Mouse (Mus musculus) adrenal gland, adult 2 months (tissue): ENCODE results near the gene Sox6. TPM values are rescaled to one million over a fixed set of nuclear protein-coding genes. Genes with fewer than 3 reads are reported as not detected.
A peak's percentile ranks its signal among the peaks of the same experiment; 100 is the strongest.

Source experiments
- DNase-seq: peaks from one replicate; pipeline ENCODE4 v3.0.0; 2021
- polyA plus RNA-seq: library from polyadenylated mRNA; depleted of rRNA; stranded (reverse); fragments of >200 nt; gene quantifications from 2 replicates; pipeline ENCODE4 v1.2.3, GENCODE M21; 2012
- total RNA-seq, 2 experiments: library from RNA; stranded (reverse); gene quantifications; 2 replicates each; pipeline ENCODE4 v1.2.3; 2021

Gene Sox6
- total and polyA plus RNA-seq, 3 experiments = 3.7 to 22.7 (median 22.1) TPM

GRCm38 (mm10) chr7:115830366-115830765 lies 208.2 kb downstream of the Sox6 start:
- no peak for DNase-seq

- DNase-seq = no peak
Measured at GRCm38 (mm10) chr7:115829756-115830155, 208.8 kb downstream of the Sox6 start.

DNA sequence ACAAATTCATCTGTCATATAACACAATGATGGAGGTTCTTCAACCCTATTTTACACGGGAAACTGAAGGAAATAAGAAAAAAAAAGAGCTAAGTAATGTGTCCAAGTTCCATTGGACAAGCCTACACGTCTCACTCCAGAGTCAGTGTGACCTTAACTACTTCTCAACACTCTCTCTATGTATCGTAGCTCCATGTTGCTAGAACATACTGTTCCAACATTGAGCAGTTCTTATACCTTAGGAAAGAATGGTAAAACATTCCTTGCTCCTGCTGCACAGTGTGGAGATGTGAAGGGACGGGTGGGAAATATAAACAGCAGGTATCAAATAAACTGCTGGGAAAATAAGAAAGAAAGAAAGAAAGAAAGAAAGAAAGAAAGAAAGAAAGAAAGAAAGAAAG lies 209.3 kb downstream of the Sox6 start:
- no peak for DNase-seq

DNA sequence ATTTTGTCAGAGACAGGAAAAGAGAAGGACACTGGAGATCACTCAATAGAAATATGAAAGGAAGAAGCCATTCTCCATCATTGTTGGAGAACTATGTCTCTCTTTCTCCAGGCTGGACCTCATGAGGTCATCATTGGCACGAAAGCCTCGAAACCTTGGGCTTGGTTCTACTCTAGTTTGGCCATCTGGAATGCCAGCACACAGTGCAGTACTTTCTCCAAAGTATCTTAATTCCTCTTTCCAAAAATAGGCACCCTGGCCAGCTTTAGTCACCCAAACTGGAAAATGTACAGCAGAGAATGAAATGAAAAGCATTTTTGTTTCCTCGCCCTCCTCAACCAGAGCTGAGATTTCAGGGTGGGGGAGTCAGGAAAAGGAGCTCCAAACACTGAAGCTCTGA lies 213.3 kb downstream of the Sox6 start:
- peak; percentile 6 for DNase-seq

DNA sequence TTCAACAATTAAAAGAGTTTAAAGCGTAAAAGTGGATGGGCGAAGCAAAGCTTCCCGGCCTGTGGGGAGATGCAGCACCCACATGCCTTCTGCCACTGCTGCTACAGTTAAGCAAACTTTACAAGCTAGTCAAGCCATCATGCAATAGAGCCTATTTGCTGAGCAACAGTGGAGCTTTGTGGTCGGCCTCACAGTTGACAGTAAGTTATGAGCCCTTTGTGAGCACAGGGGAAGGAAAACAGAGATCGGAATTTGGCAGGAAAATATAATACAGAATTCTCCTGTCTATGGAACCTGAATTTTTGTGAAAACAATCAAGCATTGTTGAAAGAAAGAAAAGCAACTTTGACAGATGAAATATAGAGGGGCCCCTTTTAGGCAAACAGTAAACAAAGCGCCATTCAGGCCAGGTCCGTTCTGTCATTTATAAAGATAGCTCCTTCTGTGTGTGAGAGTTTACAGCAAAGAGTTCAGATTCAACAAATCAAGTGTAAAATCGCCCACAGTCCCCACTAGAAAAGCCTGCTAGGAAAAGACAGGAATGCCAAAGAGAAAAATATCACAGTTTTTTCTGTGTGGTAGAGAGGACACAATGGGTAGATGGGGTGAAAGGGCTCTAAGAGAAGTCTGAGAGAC lies 213.9 kb downstream of the Sox6 start:
- no peak for DNase-seq

DNA sequence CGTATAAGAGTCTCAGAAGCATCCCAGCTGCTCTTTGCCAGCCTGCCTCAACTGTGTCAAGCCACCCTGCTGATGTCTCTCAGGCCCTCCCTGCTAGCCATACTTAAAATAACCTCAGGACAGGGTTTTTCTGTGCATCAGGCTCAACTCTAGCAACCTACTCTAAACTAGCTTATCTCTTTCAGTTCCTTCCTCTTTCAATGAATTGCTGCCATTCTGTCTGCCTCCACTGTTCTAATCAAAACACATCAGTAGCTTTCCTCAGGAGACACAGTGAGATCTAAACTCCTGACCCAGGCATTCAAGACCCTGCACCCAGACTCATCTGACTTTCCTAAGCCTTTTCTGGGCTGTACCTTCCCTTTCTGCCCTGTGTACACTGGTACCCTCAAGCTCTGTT lies 219.5 kb downstream of the Sox6 start:
- DNase-seq = no peak

DNA sequence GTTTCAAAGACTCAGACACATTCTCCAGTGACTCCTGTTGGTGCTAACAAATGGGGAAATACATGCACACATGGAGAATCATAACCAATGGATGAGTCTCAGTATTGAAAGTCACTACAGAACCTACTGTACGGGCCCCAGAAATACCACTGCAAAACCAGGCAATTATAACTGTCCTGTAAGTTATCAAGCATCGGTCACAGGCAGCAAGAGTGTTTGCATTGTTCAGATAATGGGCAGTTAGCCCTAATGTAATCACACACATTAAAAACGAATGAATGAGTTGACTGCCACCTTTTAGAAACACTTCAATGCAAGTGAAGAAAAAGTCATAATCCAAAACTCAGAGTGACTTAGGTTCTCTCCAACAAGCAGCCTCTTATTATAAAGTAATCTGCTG lies 235.3 kb downstream of the Sox6 start:
- DNase-seq = no peak

DNA sequence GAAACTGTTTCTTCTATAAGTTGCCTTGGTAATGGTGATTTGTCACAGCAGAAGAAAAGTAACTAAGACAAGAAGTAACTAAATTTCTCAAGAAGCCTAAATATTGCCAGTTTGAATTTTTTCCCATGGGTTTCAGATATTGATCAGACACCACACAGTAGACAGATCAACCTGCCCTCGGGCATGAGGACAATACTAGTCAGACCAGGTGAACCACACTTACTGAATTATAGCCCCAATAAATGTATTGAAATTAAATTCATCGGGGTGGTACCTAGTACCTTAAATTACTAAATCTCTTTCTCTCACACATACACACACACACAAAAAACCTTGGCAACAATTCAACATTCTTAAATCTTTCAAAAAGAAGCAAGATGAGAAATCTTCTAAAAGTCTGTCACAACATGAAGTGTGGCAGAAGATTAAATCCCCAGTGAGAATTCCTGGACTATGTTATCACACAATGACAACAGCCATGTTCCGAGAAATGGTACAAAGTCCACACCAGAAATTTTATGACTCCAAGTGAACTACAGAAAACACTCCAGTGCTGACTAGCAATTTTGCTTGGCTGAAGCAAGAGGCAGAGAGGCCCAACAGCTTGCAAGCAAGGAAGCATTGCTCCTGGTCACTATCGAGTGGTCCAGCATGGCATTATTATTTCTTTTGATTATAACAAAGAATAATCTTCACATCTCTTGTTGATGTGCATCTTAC lies 244.3 kb downstream of the Sox6 start:
- no peak for DNase-seq

GRCm38 (mm10) chr7:115792841-115793240 lies 245.8 kb downstream of the Sox6 start:
- DNase-seq = no peak

DNA sequence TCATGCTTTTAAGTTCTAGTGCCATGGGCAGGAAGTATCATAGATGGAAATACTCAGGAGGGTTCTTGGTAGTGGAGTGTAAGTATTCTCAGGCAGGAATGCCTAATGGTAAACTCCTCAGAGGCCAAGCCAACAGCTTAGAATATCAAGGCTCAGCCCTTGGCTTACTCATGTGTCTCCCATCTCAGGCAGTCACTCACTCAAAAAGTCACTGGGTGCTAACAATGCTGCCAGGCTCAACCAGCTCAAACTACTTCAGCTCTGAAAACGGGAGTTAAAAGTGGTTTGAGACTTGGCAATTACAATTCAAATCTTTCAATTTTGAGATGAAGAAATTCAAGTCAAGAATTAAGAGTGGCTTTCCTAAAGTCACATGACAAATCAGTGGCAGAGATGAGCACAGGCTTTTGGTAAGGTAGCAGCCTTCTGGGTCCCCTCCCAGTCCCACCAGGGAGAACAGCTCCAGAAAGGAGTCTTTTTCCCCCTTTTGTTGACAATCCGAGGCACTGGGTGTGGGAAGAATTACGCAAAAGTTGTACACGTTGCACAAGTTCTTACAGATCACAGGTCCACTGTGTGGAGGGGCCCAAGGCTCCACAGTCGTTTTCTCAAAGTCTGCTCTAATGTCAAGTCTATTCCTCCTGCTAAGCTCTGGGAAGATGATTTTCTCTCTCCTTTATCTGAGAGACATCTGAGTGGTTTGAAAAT lies 249.3 kb downstream of the Sox6 start:
- peak; percentile 5 for DNase-seq

DNA sequence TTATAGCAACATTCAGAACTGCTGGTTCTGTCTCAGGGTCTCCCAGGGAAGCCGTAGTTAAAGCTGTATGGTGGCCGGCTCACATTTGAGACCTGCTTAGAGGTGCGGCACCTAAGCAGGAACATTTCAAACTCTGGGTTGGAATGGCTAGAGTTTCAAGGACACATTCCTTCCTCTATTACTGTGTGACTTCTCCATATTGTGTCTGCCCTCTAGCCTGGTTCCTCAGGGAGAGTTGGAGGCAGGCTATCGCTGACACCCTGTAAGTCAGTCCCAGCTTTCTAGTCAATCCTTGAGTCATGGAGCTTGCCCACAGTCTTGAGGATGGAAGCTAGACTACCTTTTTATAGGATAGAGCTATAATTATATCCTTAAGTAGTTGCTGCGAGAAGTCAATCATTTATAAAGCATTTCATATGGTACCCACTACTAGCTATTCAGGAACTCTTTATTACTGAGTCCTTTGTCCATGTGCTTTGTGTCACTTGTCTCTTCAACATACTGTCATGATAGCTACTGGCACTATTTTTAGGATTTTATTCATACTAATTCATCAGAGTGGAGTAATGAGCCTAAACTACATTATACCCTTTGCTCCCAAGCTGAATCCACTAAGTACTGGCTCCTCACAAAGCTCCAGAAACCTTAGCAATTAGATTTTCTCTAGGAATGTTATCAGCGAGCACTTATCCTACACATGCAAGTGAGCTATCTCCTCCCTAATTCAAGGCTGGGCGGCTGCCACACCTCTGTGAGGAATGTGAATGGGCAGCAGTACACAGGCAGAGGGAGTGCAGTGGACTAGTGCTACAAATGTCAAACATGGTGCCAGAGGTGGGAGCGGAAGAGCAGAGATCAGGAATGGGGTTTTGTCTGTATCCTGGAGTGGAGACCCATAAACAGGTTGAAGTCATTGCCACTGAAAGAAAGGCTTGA lies 254.3 kb downstream of the Sox6 start:
- no peak for DNase-seq

DNA sequence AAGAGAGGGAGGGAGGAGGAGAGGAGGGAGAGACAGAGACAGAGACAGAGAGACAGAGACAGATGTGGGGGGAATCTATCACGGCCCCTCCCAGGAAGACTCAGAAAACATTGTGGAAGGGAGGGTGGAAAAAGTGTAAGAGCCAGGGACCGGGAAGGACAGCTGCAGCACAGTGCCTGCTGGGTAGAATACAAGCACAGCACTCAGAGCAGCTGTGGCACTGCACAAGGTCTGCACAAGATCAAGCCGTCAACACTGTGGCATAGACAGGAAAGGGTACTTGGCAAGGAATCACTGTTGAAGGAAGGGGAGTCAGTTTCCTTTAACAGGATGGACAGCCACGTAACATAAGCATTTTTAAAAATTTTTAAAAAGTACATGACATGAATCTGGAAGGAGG lies 258.4 kb downstream of the Sox6 start:
- DNase-seq = no peak

DNA sequence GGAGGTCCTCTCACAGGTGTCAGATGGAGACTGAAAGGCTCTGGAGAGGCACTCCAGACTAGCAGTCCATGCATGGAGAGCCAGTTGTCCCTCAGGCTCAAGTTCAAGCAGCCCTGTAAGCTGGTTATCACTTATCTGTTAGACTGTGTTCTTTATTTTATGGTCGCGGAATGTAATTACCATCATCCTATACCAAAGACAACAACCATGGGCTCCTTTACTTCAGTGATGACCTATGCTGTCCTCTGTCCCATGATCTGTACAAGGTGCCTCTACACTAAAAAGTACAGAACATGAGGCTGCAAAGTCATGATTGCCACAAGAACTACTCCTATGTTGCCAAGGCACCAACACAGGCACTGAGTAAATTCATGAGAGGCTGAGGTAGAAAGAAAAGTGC lies 259.1 kb downstream of the Sox6 start:
- DNase-seq = no peak

- DNase-seq = no peak
Measured at GRCm38 (mm10) chr7:115776736-115777135, 261.9 kb downstream of the Sox6 start.

- DNase-seq = no peak
Measured at GRCm38 (mm10) chr7:115776324-115776723, 262.3 kb downstream of the Sox6 start.

DNA sequence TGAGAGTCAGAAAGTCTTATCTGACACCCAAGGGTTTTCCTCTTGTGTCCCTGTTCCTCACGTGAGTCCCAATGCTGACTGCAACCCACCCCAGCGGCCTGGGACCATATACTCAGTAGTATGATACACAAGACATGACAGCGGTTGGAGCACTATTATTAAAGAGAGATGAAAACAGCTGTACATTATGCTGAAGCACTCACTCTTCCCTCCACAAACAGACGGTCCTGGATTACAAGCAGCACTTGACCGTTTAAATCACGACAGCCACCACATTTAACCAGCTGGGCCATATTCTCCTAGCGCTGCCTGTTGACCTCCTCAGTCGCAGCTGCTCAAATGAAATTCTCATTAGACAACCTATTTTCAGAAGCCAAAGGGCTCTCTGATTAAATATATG lies 272.3 kb downstream of the Sox6 start:
- no peak for DNase-seq

DNA sequence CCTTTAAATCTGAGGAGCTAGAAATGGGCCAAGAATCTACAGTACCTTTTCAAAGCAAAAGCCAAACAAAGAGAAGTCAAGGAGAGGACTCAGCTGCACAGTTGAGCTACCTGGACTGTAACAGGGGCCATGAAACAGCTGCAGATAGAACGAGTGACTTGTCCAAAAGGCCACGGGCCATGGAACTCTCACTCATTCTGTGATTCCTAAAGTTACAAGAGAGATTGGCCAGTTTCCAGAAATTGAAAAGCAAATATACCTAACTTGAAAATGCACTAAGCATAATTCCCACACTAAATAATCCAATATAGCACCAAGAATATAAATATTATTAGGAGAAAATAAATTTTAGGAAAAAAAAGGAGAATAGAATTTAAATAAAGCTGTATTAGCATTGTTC lies 274.7 kb downstream of the Sox6 start:
- no peak for DNase-seq

- DNase-seq = peak; percentile 63
Measured at GRCm38 (mm10) chr7:115758172-115758571, 280.4 kb downstream of the Sox6 start.

DNA sequence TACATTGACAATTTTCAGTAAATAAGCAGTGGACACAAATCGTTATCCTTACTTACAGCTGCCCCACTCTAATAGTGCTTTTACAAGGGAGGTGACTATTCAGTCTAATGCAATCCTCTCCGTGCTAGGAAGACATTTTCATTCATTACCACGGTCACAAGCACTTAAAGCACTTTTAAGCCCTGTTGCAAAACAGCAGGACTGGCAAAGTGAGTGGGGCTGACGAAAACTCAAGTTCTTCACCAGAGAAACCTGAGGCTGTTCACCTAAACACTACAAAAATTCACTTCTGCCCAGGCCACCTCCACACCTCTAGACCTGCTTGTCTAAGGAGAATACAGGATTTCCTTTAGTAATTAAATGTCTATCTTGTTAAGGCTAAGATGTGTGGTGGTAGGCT lies 283.3 kb downstream of the Sox6 start:
- no peak for DNase-seq

GRCm38 (mm10) chr7:115754216-115754615 lies 284.4 kb downstream of the Sox6 start:
- no peak for DNase-seq

DNA sequence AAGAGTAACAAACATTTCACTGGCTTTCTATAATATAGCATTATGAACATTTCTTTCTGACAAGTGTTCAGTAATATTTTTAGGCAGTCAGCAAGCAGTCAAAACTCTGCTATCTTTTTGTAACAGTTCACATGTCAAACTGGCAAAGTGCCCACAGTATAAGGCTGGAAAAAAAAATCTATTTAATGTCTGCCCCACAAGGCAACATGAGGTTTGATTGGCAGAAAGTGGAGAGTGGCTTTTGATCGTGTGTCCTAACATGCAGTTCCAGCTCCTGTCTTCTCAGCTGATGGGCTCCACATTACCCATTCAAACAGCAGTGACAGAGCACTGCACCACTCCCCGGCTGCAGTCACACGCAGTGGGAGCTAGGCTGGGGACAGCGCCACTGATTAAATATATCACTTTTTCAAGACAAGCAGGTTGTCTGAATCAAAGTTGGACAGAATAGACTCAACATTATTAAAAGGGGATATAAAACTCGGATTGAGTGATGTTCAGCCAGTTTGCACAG lies 286.4 kb downstream of the Sox6 start:
- DNase-seq = no peak

DNA sequence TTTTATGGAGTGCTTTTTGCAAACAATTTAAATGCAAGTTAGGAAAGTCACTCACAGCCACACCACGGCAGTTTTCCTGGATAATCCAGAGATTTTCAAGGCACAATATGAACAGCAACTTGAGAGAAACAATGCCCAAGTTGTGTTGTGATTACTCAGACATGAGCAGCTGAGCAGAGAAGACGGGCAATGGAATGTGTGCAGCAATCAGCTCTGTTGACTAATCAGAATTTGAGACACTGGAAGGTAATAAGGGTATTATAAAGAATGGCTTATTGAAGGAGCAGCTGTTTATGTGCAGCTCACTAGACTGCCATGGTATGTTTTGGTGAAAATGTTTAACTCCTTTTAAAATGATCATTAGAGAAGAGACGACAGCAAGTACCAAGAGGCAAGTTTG lies 287.5 kb downstream of the Sox6 start:
- no peak for DNase-seq
